Mouse (Mus musculus) G1E (cell line): ENCODE results near the gene Atp6v0e.

ENCODE experiments used
- POLR2AphosphoS5 ChIP-seq: IDR thresholded peaks from 2 replicates; pipeline ENCODE4 v1.6.1; 2012; ENCODE audit warnings: low read depth, low read length, inconsistent platforms; ENCODE audit not compliant: insufficient replicate concordance
- TAL1 ChIP-seq: conservative IDR thresholded peaks from 2 replicates; pipeline ENCODE4 v1.6.1; 2012; ENCODE audit warnings: low read depth, low read length, inconsistent platforms, mixed read lengths

GRCm38 (mm10) chr17:26625521-26626010, 37.5 kb upstream of the Atp6v0e start:
- no peak for TF ChIP-seq TAL1
- no peak for TF ChIP-seq POLR2AphosphoS5
